In genomic region chr2:32555484-32555883, GRCm38 (mm10) we compare ENCODE assay signal across 9 mouse cellular contexts. TPM values are rescaled to one million over a fixed set of nuclear protein-coding genes. Genes with fewer than 3 reads are reported as not detected.
DNase-seq lines count a peak whose midpoint lies in the region; ATAC-seq and TF ChIP-seq lines count a peak whose summit lies in the region.
"Had no signal": no experiment of that assay in that cellular context is flagged by ENCODE, and none has a peak within 500 bp of the region (broad histone marks: within the 10 kb centered on the region; RNA-seq: fewer than 3 reads in every experiment).

No protein-coding gene starts in this region.

- H3K9me3 ChIP-seq in embryonic facial prominence, embryonic 13.5 days, result no peaks in the 10 kb centered on the region
- H3K9me3 ChIP-seq in intestine, postnatal 0 days (ENCODE audit: control insufficient read depth), result no peaks in the 10 kb centered on the region
- no peaks in the 10 kb centered on the region for H3K9me3 ChIP-seq in neural tube, embryonic 13.5 days

- no peaks in the 10 kb centered on the region for H3K27me3 ChIP-seq in embryonic facial prominence, embryonic 13.5 days
- no peaks in the 10 kb centered on the region for H3K27me3 ChIP-seq in intestine, postnatal 0 days (replicated peaks; ENCODE audit: control insufficient read depth, insufficient read depth, low read length)
- H3K27me3 ChIP-seq in neural tube, embryonic 13.5 days, result no peaks in the 10 kb centered on the region

- no peak overlapping the region for H3K4me2 ChIP-seq in embryonic facial prominence, embryonic 13.5 days
- no peak overlapping the region for H3K4me2 ChIP-seq in intestine, postnatal 0 days (replicated peaks; ENCODE audit: low read depth)
- no peak overlapping the region for H3K4me2 ChIP-seq in neural tube, embryonic 13.5 days

- peak; percentile 51 to 72 for DNase-seq in lung, adult 18-20 months
- DNase-seq in lung, postnatal 14 days, result no peak
- no peak for DNase-seq in layer of hippocampus, adult 9-11 months
- DNase-seq in urinary bladder, postnatal 10 days (ENCODE audit: low spot score), result no peak
- DNase-seq: cerebellum, postnatal 36 days; gastrocnemius, postnatal 14 days had no signal

- no peak overlapping the region for H3K4me3 ChIP-seq in embryonic facial prominence, embryonic 13.5 days
- no peak overlapping the region for H3K4me3 ChIP-seq in intestine, postnatal 0 days (ENCODE audit: low read depth, low read length)
- H3K4me3 ChIP-seq in neural tube, embryonic 13.5 days, result no peak overlapping the region

- H3K9ac ChIP-seq in embryonic facial prominence, embryonic 13.5 days, result peak overlapping the region; percentile 37; the same call in 1 of the 2 replicates
- H3K9ac ChIP-seq in intestine, postnatal 0 days (ENCODE audit: low read depth, low read length), result no peak overlapping the region
- H3K9ac ChIP-seq in neural tube, embryonic 13.5 days, result peak overlapping the region; percentile 26; the same call in 1 of the 2 replicates

- H3K36me3 ChIP-seq in embryonic facial prominence, embryonic 13.5 days, result peaks cover 21% of the 10 kb centered on the region
- peaks cover 21% of the 10 kb centered on the region for H3K36me3 ChIP-seq in intestine, postnatal 0 days (ENCODE audit: control insufficient read depth, insufficient read depth)
- no peaks in the 10 kb centered on the region for H3K36me3 ChIP-seq in neural tube, embryonic 13.5 days

- no peak for ATAC-seq in embryonic facial prominence, embryonic 13.5 days (ENCODE audit: insufficient number of reproducible peaks, insufficient read depth, low FRiP score, low TSS enrichment, low read depth)
- ATAC-seq in intestine, postnatal 0 days, result no peak
- no peak for ATAC-seq in neural tube, embryonic 13.5 days (ENCODE audit: low read depth)

- H3K4me1 ChIP-seq in embryonic facial prominence, embryonic 13.5 days, result peaks cover 55% of the 10 kb centered on the region
- H3K4me1 ChIP-seq in intestine, postnatal 0 days (replicated peaks; ENCODE audit: control insufficient read depth, insufficient read depth, low read length), result peaks cover 7% of the 10 kb centered on the region
- H3K4me1 ChIP-seq in neural tube, embryonic 13.5 days (replicated peaks), result peaks cover 59% of the 10 kb centered on the region

- no peak for TF ChIP-seq CTCF in intestine, postnatal 0 days (IDR thresholded peaks at IDR 0.05; ENCODE audit: low read depth)

- WGBS in embryonic facial prominence, embryonic 13.5 days, result 19% methylated on average over 4 of the region's 4 CpGs
- 40% methylated on average over 4 of the region's 4 CpGs for WGBS in intestine, postnatal 0 days
- 40% methylated on average over 4 of the region's 4 CpGs for WGBS in neural tube, embryonic 13.5 days

- peak overlapping the region; percentile 81 for H3K27ac ChIP-seq in embryonic facial prominence, embryonic 13.5 days
- peak overlapping the region; percentile 35; the same call in 1 of the 2 replicates for H3K27ac ChIP-seq in intestine, postnatal 0 days (ENCODE audit: low read depth, low read length)
- peak overlapping the region; percentile 54 for H3K27ac ChIP-seq in neural tube, embryonic 13.5 days (replicated peaks)

RNA-seq across cellular contexts. Expression of gene Dpm2, which starts 15.2 kb away (rescaled TPM):
- 112 and 116 TPM in 2 replicates for polyA plus RNA-seq in embryonic facial prominence, embryonic 13.5 days (2015; fragmentation: Nextera tagmentation; extraction: Ambion mirVana)
- polyA plus RNA-seq in intestine, postnatal 0 days (2015; fragmentation: Nextera tagmentation; extraction: Ambion mirVana), result 120 and 124 TPM in 2 replicates
- 128 and 143 TPM in 2 replicates for polyA plus RNA-seq in neural tube, embryonic 13.5 days (2015; fragmentation: Nextera tagmentation; extraction: Ambion mirVana)

RNA-seq across cellular contexts. Expression of gene Pip5kl1, which starts 19.1 kb away (rescaled TPM):
- polyA plus RNA-seq in embryonic facial prominence, embryonic 13.5 days (2015; fragmentation: Nextera tagmentation; extraction: Ambion mirVana), result 0.92 and 1.1 TPM in 2 replicates
- not detected in 2 replicates for polyA plus RNA-seq in intestine, postnatal 0 days (2015; fragmentation: Nextera tagmentation; extraction: Ambion mirVana)
- 9.2 and 9.4 TPM in 2 replicates for polyA plus RNA-seq in neural tube, embryonic 13.5 days (2015; fragmentation: Nextera tagmentation; extraction: Ambion mirVana)

RNA-seq across cellular contexts. Expression of gene 9430097D07Rik, which starts 20.0 kb away (rescaled TPM):
- 0.18 TPM in 1 of 2 replicates, not detected in the other for polyA plus RNA-seq in embryonic facial prominence, embryonic 13.5 days (2015; fragmentation: Nextera tagmentation; extraction: Ambion mirVana)
- 0.14 TPM in 1 of 2 replicates, not detected in the other for polyA plus RNA-seq in intestine, postnatal 0 days (2015; fragmentation: Nextera tagmentation; extraction: Ambion mirVana)
- polyA plus RNA-seq in neural tube, embryonic 13.5 days (2015; fragmentation: Nextera tagmentation; extraction: Ambion mirVana), result 0.50 and 0.71 TPM in 2 replicates

RNA-seq across cellular contexts. Expression of gene Fam102a, which starts 20.4 kb away (rescaled TPM):
- polyA plus RNA-seq in embryonic facial prominence, embryonic 13.5 days (2015; fragmentation: Nextera tagmentation; extraction: Ambion mirVana), result 12.3 and 15.5 TPM in 2 replicates
- 18.0 and 18.4 TPM in 2 replicates for polyA plus RNA-seq in intestine, postnatal 0 days (2015; fragmentation: Nextera tagmentation; extraction: Ambion mirVana)
- 7.9 and 9.1 TPM in 2 replicates for polyA plus RNA-seq in neural tube, embryonic 13.5 days (2015; fragmentation: Nextera tagmentation; extraction: Ambion mirVana)

RNA-seq across cellular contexts. Expression of gene St6galnac4, which starts 31.4 kb away (rescaled TPM):
- polyA plus RNA-seq in embryonic facial prominence, embryonic 13.5 days (2015; fragmentation: Nextera tagmentation; extraction: Ambion mirVana), result 33.1 and 34.7 TPM in 2 replicates
- 5.7 and 6.6 TPM in 2 replicates for polyA plus RNA-seq in intestine, postnatal 0 days (2015; fragmentation: Nextera tagmentation; extraction: Ambion mirVana)
- 25.3 and 25.9 TPM in 2 replicates for polyA plus RNA-seq in neural tube, embryonic 13.5 days (2015; fragmentation: Nextera tagmentation; extraction: Ambion mirVana)

Comparison
In these comparisons a context has a peak if more than half of its experiments do, and no peak if none do; other contexts are left out.
1. DNase-seq: peak in lung, adult 18-20 months (2 of 2); none in lung, postnatal 14 days (single experiment), layer of hippocampus, adult 9-11 months (single experiment) and urinary bladder, postnatal 10 days (single experiment).
2. Peak in every context shown above with its lines, with median percentiles within 50 percentile points of each other: H3K27ac ChIP-seq.